Mouse (Mus musculus): ENCODE measurements around the gene Mlst8.

GRCm38 (mm10) chr17:24453372-24453771 is 25.5 kb downstream of the Mlst8 start:
- TF ChIP-seq GATA1 (IDR thresholded peaks at IDR 0.05; ENCODE audit: low read length): no peak
- TF ChIP-seq TAL1 (IDR thresholded peaks at IDR 0.05; ENCODE audit: low read length): no peak

Measured in erythroblast, embryonic 14.5 days (primary cell).